Comparison of ENCODE assay signal across 8 mouse cellular contexts in the genomic region with DNA sequence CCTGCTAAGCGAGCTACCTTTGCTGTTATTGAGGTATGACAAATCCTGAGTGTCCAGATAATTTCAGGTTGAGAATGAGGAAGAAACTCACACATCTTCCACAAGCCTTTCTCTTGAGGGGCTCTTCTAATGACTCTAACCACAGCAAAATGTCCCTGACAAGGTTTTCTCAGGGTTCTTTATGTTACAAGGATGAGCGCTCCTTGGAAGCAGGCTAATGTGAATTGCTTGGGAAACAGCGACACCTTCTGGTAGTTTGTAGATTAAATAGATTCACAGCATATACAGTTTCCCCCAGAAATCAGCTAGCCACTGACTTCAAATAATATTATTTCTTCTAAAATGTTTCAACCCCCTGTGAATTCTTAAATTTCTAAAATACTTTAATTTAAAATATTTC. TPM values are rescaled to one million over a fixed set of nuclear protein-coding genes. Genes with fewer than 3 reads are reported as not detected.
DNase-seq lines count a peak whose midpoint lies in the region; ATAC-seq and TF ChIP-seq lines count a peak whose summit lies in the region.
"Had no signal": no experiment of that assay in that cellular context is flagged by ENCODE, and none has a peak within 500 bp of the region (broad histone marks: within the 10 kb centered on the region; RNA-seq: fewer than 3 reads in every experiment).

No protein-coding gene starts in this region.

- no peaks in the 10 kb centered on the region for H3K9me3 ChIP-seq in liver, embryonic 13.5 days (replicated peaks)
- H3K9me3 ChIP-seq in neural tube, embryonic 14.5 days (ENCODE audit: control insufficient read depth, low read length), result no peaks in the 10 kb centered on the region

- H3K27ac ChIP-seq in spleen, adult 2 months (ENCODE audit: insufficient read depth, low read length), result no peak overlapping the region
- no peak overlapping the region for H3K27ac ChIP-seq in liver, embryonic 13.5 days
- H3K27ac ChIP-seq in neural tube, embryonic 14.5 days (ENCODE audit: low read depth, low read length), result no peak overlapping the region

- peak; percentile 33; the same call in 1 of the 2 replicates for TF ChIP-seq CTCF in spleen, adult 2 months (IDR thresholded peaks at IDR 0.05; ENCODE audit: extremely low read depth, insufficient read depth, insufficient read length, insufficient replicate concordance)

- H3K4me3 ChIP-seq in spleen, adult 2 months (ENCODE audit: extremely low read depth, insufficient read depth, insufficient read length), result no peak overlapping the region
- H3K4me3 ChIP-seq in liver, embryonic 13.5 days (replicated peaks), result no peak overlapping the region
- H3K4me3 ChIP-seq in neural tube, embryonic 14.5 days (ENCODE audit: low read depth, low read length), result no peak overlapping the region

- 34% methylated on average over 3 of the region's 3 CpGs for WGBS in spleen, adult 2 months
- WGBS in liver, embryonic 13.5 days (ENCODE audit: insufficient replicate concordance), result 28% methylated on average over 3 of the region's 3 CpGs
- WGBS in neural tube, embryonic 14.5 days, result 34% methylated on average over 3 of the region's 3 CpGs

- peak; percentile 58; the same call in 1 of the 2 replicates for ATAC-seq in erythroblast, adult 5-6 weeks (replicated peaks; ENCODE audit: low FRiP score, poor library complexity, severe bottlenecking)
- no peak for ATAC-seq in liver, embryonic 13.5 days (ENCODE audit: low read depth)
- peak; percentile 78 for ATAC-seq in neural tube, embryonic 14.5 days (ENCODE audit: low read depth)

- no peak for TF ChIP-seq POLR2A in spleen, adult 2 months (IDR thresholded peaks at IDR 0.05; ENCODE audit: low read depth, low read length)

- no peaks in the 10 kb centered on the region for H3K27me3 ChIP-seq in spleen, adult 2 months (ENCODE audit: control insufficient read depth, insufficient read depth, low read length)
- H3K27me3 ChIP-seq in liver, embryonic 13.5 days, result no peaks in the 10 kb centered on the region
- no peaks in the 10 kb centered on the region for H3K27me3 ChIP-seq in neural tube, embryonic 14.5 days (ENCODE audit: control insufficient read depth, insufficient read depth, low read length)

- no peaks in the 10 kb centered on the region for H3K36me3 ChIP-seq in spleen, adult 2 months (ENCODE audit: control insufficient read depth, insufficient read depth, low read length)
- H3K36me3 ChIP-seq in liver, embryonic 13.5 days, result no peaks in the 10 kb centered on the region
- no peaks in the 10 kb centered on the region for H3K36me3 ChIP-seq in neural tube, embryonic 14.5 days (ENCODE audit: control insufficient read depth, insufficient read depth, low read length)

- H3K4me2 ChIP-seq in liver, embryonic 13.5 days, result no peak overlapping the region
- no peak overlapping the region for H3K4me2 ChIP-seq in neural tube, embryonic 14.5 days (ENCODE audit: low read depth, low read length)

- H3K4me1 ChIP-seq in spleen, adult 2 months (ENCODE audit: control insufficient read depth, insufficient read depth, insufficient read length), result no peaks in the 10 kb centered on the region
- H3K4me1 ChIP-seq in liver, embryonic 13.5 days (replicated peaks), result peaks cover 8% of the 10 kb centered on the region
- no peaks in the 10 kb centered on the region for H3K4me1 ChIP-seq in neural tube, embryonic 14.5 days (ENCODE audit: control insufficient read depth, insufficient read depth, low read length)

- peak in 1 of 2 experiments; percentile 14 for DNase-seq in spleen, adult 2 months (ENCODE audit: low read depth in 1 of 2, low spot score in 2 of 2)
- DNase-seq in spleen, adult 18-20 months, result no peak
- DNase-seq in WW6 (ENCODE audit: low read depth, low spot score), result peak; percentile 31
- peak; percentile 85 for DNase-seq in induced T-regulatory cell, adult 2 months (ENCODE audit: low read depth)
- peak; percentile 10 for DNase-seq in liver, embryonic 13.5 days

- H3K9ac ChIP-seq in liver, embryonic 13.5 days, result no peak overlapping the region
- no peak overlapping the region for H3K9ac ChIP-seq in neural tube, embryonic 14.5 days (replicated peaks; ENCODE audit: low read depth, low read length)

RNA-seq across cellular contexts. Expression of a gene that starts 9.0 kb away (rescaled TPM):
- polyA plus RNA-seq in spleen, adult 2 months (2012; rRNA removed), result not detected in 2 replicates
- 0.63 and 0.96 TPM in 2 replicates for total RNA-seq in erythroblast, adult 5-6 weeks (2015; ENCODE audit: low replicate concordance)
- total RNA-seq in erythroblast, adult 5-6 weeks (2017; ENCODE audit: low replicate concordance), result not detected in 2 replicates
- 0.03 TPM in 1 of 2 replicates, not detected in the other for polyA plus RNA-seq in liver, embryonic 13.5 days (2015; fragmentation: Nextera tagmentation; extraction: Ambion mirVana)
- polyA plus RNA-seq in neural tube, embryonic 14.5 days (2014; fragmentation: Nextera tagmentation; extraction: Ambion mirVana), result 0.13 and 0.37 TPM in 2 replicates
- polyA plus RNA-seq: small intestine, adult 2 months had no signal

RNA-seq across cellular contexts. Expression of a gene that starts 56.0 kb away (rescaled TPM):
- 7.3 and 7.6 TPM in 2 replicates for polyA plus RNA-seq in spleen, adult 2 months (2012; rRNA removed)
- total RNA-seq in erythroblast, adult 5-6 weeks (2015; ENCODE audit: low replicate concordance), result 8.6 and 14.4 TPM in 2 replicates
- total RNA-seq in erythroblast, adult 5-6 weeks (2017; ENCODE audit: low replicate concordance), result 8.0 and 20.2 TPM in 2 replicates
- 4.3 and 5.1 TPM in 2 replicates for polyA plus RNA-seq in liver, embryonic 13.5 days (2015; fragmentation: Nextera tagmentation; extraction: Ambion mirVana)
- polyA plus RNA-seq in neural tube, embryonic 14.5 days (2014; fragmentation: Nextera tagmentation; extraction: Ambion mirVana), result 15.4 and 16.3 TPM in 2 replicates

Comparison
In these comparisons a context has a peak if more than half of its experiments do, and no peak if none do; other contexts are left out.
1. DNase-seq: peak in WW6 (single experiment), induced T-regulatory cell, adult 2 months (single experiment) and liver, embryonic 13.5 days (single experiment); none in spleen, adult 18-20 months (0 of 2).